Mouse (Mus musculus) CH12.LX (cell line): ENCODE results near the gene Gm20532. TPM values are rescaled to one million over a fixed set of nuclear protein-coding genes. Genes with fewer than 3 reads are reported as not detected.

Source experiments
- DNase-seq: peaks from one replicate; pipeline ENCODE4 v3.0.0-alpha.2; 2013; ENCODE audit errors: extremely low read depth
- H3K27ac ChIP-seq: 2 replicates; pipeline ENCODE4 v1.5.1; 2012; ENCODE audit warnings: low read depth, mild to moderate bottlenecking, control low read depth, moderate library complexity; ENCODE audit not compliant: insufficient read depth
- H3K27me3 ChIP-seq: replicated peaks from 2 replicates; pipeline ENCODE3; 2012; ENCODE audit warnings: inconsistent platforms
- H3K36me3 ChIP-seq, 2 experiments: replicated peaks in 1 of 2; 2 replicates each; pipeline versions ENCODE3 to v1.6.1; 2012; ENCODE audit warnings: inconsistent platforms in 1 of 2, low read length in 1 of 2, mild to moderate bottlenecking in 1 of 2, mixed read lengths in 1 of 2, moderate library complexity in 1 of 2; ENCODE audit not compliant: control insufficient read depth in 1 of 2, insufficient read depth in 1 of 2
- H3K4me1 ChIP-seq, 2 experiments: 2 replicates each; pipeline ENCODE4 v1.6.1; 2012; ENCODE audit warnings: inconsistent platforms in 1 of 2, moderate library complexity in 1 of 2; ENCODE audit not compliant: insufficient read depth in 2 of 2, control insufficient read depth in 1 of 2
- H3K4me2 ChIP-seq: 2 replicates; pipeline ENCODE4 v1.6.1; 2012; ENCODE audit warnings: low read depth, mild to moderate bottlenecking, control low read depth; ENCODE audit not compliant: poor library complexity, insufficient read depth, severe bottlenecking
- H3K4me3 ChIP-seq, 3 experiments: fragments of 150-350 bp in 1 of 3; sonication (generic) in 1 of 3; replicated peaks in 1 of 3; 2 replicates each; pipeline versions ENCODE3 to v1.5.1; 2011 to 2012; ENCODE audit warnings: low read depth in 2 of 3, low read length in 2 of 3, mild to moderate bottlenecking in 2 of 3, moderate library complexity in 2 of 3, control low read depth in 1 of 3, improper control_type of control experiment in 1 of 3, inconsistent platforms in 1 of 3, mixed read lengths in 1 of 3; ENCODE audit not compliant: poor library complexity in 1 of 3
- H3K79me2 ChIP-seq: replicated peaks from 2 replicates; pipeline ENCODE4 v1.6.1; 2012; ENCODE audit warnings: mild to moderate bottlenecking, moderate library complexity; ENCODE audit not compliant: control insufficient read depth, poor library complexity, insufficient read depth, severe bottlenecking; ENCODE audit errors: extremely low read depth
- H3K9ac ChIP-seq: 2 replicates; pipeline ENCODE4 v1.6.1; 2012; ENCODE audit warnings: low read depth, mild to moderate bottlenecking, control low read depth, moderate library complexity; ENCODE audit not compliant: insufficient read depth
- H3K9me3 ChIP-seq: replicated peaks from 2 replicates; pipeline ENCODE3; 2012; ENCODE audit warnings: low read length, inconsistent platforms, mixed read lengths
- CHD1 ChIP-seq: IDR thresholded peaks from 2 replicates; pipeline ENCODE4 v1.6.1; 2012; ENCODE audit warnings: low read depth, low read length, improper control_type of control experiment, inconsistent platforms
- CTCF ChIP-seq, 2 experiments: IDR thresholded peaks in 1 of 2; conservative IDR thresholded peaks in 1 of 2; 2 replicates each; pipeline ENCODE4 v1.5.1; 2011 to 2012; ENCODE audit warnings: low read depth in 2 of 2, low read length in 2 of 2, improper control_type of control experiment in 1 of 2, inconsistent platforms in 1 of 2, mild to moderate bottlenecking in 1 of 2, moderate library complexity in 1 of 2
- ELF1 ChIP-seq: IDR thresholded peaks from 2 replicates; pipeline ENCODE4 v1.6.1; 2014; ENCODE audit warnings: low read depth, mild to moderate bottlenecking, inconsistent platforms, low read length, improper control_type of control experiment
- EP300 ChIP-seq: IDR thresholded peaks from 2 replicates; pipeline ENCODE4 v1.6.1; 2011; ENCODE audit warnings: low read length, improper control_type of control experiment
- ETS1 ChIP-seq: conservative IDR thresholded peaks from 2 replicates; pipeline ENCODE4 v1.6.1; 2012; ENCODE audit warnings: low read depth, mild to moderate bottlenecking, inconsistent platforms, low read length, improper control_type of control experiment, moderate library complexity
- JUND ChIP-seq: conservative IDR thresholded peaks from 2 replicates; pipeline ENCODE4 v1.6.1; 2011; ENCODE audit warnings: low read depth, low read length, improper control_type of control experiment
- KAT2A ChIP-seq: IDR thresholded peaks from 2 replicates; pipeline ENCODE4 v1.6.1; 2012; ENCODE audit warnings: low read length, improper control_type of control experiment, inconsistent platforms; ENCODE audit not compliant: insufficient replicate concordance
- MEF2A ChIP-seq: IDR thresholded peaks from 2 replicates; pipeline ENCODE4 v1.6.1; 2014; ENCODE audit warnings: low read depth, mild to moderate bottlenecking, inconsistent platforms, low read length, improper control_type of control experiment, borderline replicate concordance
- PAX5 ChIP-seq: IDR thresholded peaks from 2 replicates; pipeline ENCODE4 v1.6.1; 2012; ENCODE audit warnings: low read length, inconsistent platforms, mixed read lengths
- POLR2AphosphoS2 ChIP-seq: IDR thresholded peaks from 2 replicates; pipeline ENCODE4 v1.6.1; 2011; ENCODE audit warnings: low read depth, low read length, improper control_type of control experiment
- TBP ChIP-seq: conservative IDR thresholded peaks from 2 replicates; pipeline ENCODE4 v1.6.1; 2011; ENCODE audit warnings: low read depth, low read length, improper control_type of control experiment
- TCF12 ChIP-seq: IDR thresholded peaks from 2 replicates; pipeline ENCODE4 v1.6.1; 2014; ENCODE audit warnings: low read depth, mild to moderate bottlenecking, inconsistent platforms, low read length, improper control_type of control experiment
- USF2 ChIP-seq: conservative IDR thresholded peaks from 2 replicates; pipeline ENCODE4 v1.6.1; 2011; ENCODE audit warnings: low read depth, low read length, improper control_type of control experiment
- ZC3H11A ChIP-seq: IDR thresholded peaks from 2 replicates; pipeline ENCODE4 v1.6.1; 2012; ENCODE audit warnings: low read depth, mild to moderate bottlenecking, inconsistent platforms, low read length, improper control_type of control experiment
- ZKSCAN1 ChIP-seq: IDR thresholded peaks from 2 replicates; pipeline ENCODE4 v1.6.1; 2012; ENCODE audit warnings: low read depth, inconsistent platforms, low read length, improper control_type of control experiment, borderline replicate concordance
- dilution Hi-C: fragments of 300-500 bp; cut with MboI; formaldehyde crosslinking; loops from 2 replicates; pipeline ENCODE4 v1.14.3; 2020; ENCODE audit warnings: low sequenced_read_pairs; ENCODE audit not compliant: extremely low pct_unique_long_range_greater_than_20kb, extremely low pct_ligation_motif_present
- in situ Hi-C: fragments of 300-500 bp; cut with MboI; formaldehyde crosslinking; loops from 3 replicates; pipeline ENCODE4 v1.14.3; 2019; ENCODE audit warnings: low sequenced_read_pairs, low pct_ligation_motif_present, low pct_unique_long_range_greater_than_20kb, mixed read lengths
- polyA plus RNA-seq: library from polyadenylated mRNA; unstranded; fragments of >175 nt; gene quantifications from 2 replicates; pipeline ENCODE4 v1.2.1, GENCODE M21; 2012; ENCODE audit warnings: low read depth; ENCODE audit not compliant: insufficient read length
- total RNA-seq, 2 experiments: library from RNA; depleted of rRNA; stranded (reverse); fragments of 300-350 nt in 1 of 2; fragments of >200 nt in 1 of 2; gene quantifications; 2 replicates each; pipeline ENCODE4 v1.2.3; 2012 to 2014

Gene Gm20532
- total and polyA plus RNA-seq, 3 experiments: not detected

DNA sequence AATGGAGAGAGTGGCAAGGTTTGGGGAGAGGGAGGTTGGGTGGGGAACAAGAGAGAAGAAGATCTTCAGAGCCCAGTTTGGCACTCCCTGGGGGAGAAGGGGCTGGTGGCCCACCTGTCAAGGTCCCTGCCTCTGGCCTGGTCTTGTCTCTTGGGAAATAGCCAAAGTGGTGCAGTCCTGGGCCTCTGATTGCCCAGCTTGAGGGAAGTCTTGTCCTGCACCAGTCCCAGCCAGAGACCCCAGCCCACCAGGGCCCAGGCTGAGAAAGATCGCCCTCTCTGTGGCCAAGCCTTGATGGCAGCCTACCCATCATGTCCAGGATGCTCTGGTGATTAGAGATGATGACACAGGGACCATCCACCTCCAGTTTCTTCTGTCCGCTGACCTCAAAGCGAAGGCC is 10.5 kb downstream of the Gm20532 start:
- Histone ChIP-seq H3K4me1 (no peaks in the 10 kb centered on the region), H3K9ac (no peak overlapping the region), H3K4me2 (no peak overlapping the region), H3K9me3 (no peaks in the 10 kb centered on the region), H3K79me2 (no peaks in the 10 kb centered on the region), H3K27ac (no peak overlapping the region), H3K4me3 (no peak overlapping the region), H3K27me3 (peaks cover 8% of the 10 kb centered on the region), H3K36me3 (peaks cover 0 to 30% of the 10 kb centered on the region in 2 experiments)
- dilution Hi-C loops: no loop called here
- in situ Hi-C loops: no loop called here
- no peak for DNase-seq
- TF ChIP-seq PAX5: no peak
- no peak for TF ChIP-seq JUND
- no peak for TF ChIP-seq KAT2A
- TF ChIP-seq CTCF (conservative IDR thresholded peaks at IDR 0.05 in 1 of 2, IDR thresholded peaks at IDR 0.05 in 1 of 2; ENCODE audit: low read depth in 2 of 2, low read length in 2 of 2): no peak

DNA sequence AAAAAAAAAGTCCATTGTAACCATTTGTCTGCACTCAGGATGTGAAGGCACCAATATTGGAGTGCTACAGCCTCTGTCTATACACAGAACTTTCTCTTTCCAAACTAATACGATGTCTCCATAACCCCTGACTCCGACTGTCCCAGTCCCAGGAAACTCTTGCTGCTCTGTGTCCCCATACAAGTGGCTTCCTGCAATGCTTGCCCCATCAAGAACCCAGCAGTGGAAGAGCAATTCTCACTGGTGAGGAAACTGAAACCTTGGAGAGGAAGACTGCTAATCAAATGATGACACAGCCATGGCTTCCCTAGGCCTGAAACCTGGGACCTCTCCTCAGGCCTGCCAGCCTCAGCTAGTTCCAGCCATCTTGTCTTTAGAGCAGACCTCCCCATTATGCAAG is 11.4 kb downstream of the Gm20532 start:
- Histone ChIP-seq H3K27ac (no peak overlapping the region), H3K9ac (no peak overlapping the region), H3K4me3 (no peak overlapping the region), H3K36me3 (peaks cover 0 to 27% of the 10 kb centered on the region in 2 experiments), H3K4me2 (no peak overlapping the region), H3K27me3 (peaks cover 12% of the 10 kb centered on the region), H3K9me3 (no peaks in the 10 kb centered on the region), H3K4me1 (peaks cover 0 to 1% of the 10 kb centered on the region in 2 experiments; a peak in 2 of 4 replicates), H3K79me2 (no peaks in the 10 kb centered on the region)
- TF ChIP-seq CHD1 (no peak), ELF1 (no peak), KAT2A (no peak), USF2 (no peak), PAX5 (no peak), CTCF (conservative IDR thresholded peaks at IDR 0.05 in 1 of 2, IDR thresholded peaks at IDR 0.05 in 1 of 2; ENCODE audit: low read depth in 2 of 2, low read length in 2 of 2) (no peak)
- in situ Hi-C loops: no loop called here
- dilution Hi-C loops: no loop called here
- DNase-seq: no peak

DNA sequence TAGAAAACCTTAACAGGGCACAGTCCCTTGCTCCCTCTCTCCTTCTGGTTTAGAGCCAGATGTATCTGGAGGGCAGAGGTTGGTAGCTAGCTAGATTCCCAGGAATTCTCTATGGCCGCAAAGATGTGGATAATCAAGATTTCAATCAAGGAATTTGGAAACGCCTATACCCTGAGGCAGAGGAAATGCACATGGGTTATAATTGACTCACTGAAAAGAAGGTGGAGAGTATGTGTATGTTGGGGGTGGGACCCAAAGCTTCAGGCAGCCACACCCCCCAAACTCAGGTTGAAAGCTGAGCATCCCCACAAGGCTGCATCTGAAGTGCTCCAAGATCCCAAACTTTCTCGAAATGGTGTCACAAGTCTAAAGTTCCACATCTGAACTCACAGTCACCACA is 12.0 kb downstream of the Gm20532 start:
- H3K4me2 ChIP-seq: no peak overlapping the region
- H3K27ac ChIP-seq: no peak overlapping the region
- dilution Hi-C loops (no loop called here), in situ Hi-C loops (no loop called here)
- TF ChIP-seq ZC3H11A: no peak
- no peak for TF ChIP-seq TCF12
- no peak for TF ChIP-seq ZKSCAN1
- no peak for TF ChIP-seq MEF2A
- no peak for TF ChIP-seq ETS1
- no peak for TF ChIP-seq JUND
- TF ChIP-seq POLR2AphosphoS2: no peak
- no peak for TF ChIP-seq TBP
- no peak for TF ChIP-seq EP300
- H3K9ac ChIP-seq: no peak overlapping the region
- peaks cover 18% of the 10 kb centered on the region for H3K27me3 ChIP-seq
- H3K4me3 ChIP-seq: no peak overlapping the region
- H3K36me3 ChIP-seq: peaks cover 0 to 20% of the 10 kb centered on the region in 2 experiments
- no peaks in the 10 kb centered on the region for H3K79me2 ChIP-seq
- no peaks in the 10 kb centered on the region for H3K9me3 ChIP-seq
- DNase-seq: no peak
- peaks cover 3 to 8% of the 10 kb centered on the region in 2 experiments; a peak in 3 of 4 replicates for H3K4me1 ChIP-seq
